ENCODE assay signal across 16 mouse cellular contexts in the genomic region with DNA sequence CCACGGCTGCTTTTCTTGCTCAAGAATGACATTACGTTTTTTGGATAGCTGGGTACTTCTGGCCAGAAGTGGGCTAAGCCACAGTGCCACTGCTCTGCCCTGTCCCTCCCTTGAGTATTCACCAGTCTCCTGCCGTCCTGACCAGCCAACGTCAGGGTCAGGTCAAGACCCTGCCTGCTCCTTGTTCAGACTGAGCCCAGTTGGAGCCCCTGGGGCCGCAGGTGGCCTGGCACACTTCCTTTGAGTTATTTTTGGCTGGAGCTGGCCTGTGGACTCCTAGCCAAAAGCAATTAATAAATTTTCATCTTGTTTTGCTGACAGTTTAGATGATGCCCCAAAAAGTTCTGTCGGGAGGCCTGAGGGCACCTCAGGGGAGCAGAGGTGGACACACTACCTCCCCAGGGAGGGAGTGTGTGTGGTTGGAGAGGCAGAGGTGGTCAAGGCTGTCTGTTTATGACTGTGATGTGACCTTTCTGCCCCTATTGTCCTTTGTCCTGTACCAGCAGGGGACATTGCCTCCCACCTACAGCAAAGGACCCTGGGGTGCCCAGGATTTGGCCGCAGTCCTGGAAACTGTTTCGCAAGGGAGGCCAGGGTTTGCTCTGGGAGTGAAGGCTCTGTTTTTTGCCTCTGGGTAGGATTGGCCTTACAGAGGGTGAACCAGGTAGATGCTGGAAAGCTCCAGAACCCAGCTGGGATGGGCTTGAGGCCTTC. TPM values are rescaled to one million over a fixed set of nuclear protein-coding genes. Genes with fewer than 3 reads are reported as not detected.
A peak's percentile ranks its signal among the peaks of the same experiment; 100 is the strongest.
DNase-seq lines count a peak whose midpoint lies in the region; ATAC-seq lines count a peak whose summit lies in the region.
"Had no signal": no experiment of that assay in that cellular context is flagged by ENCODE, and none has a peak within 500 bp of the region (broad histone marks: within the 10 kb centered on the region; RNA-seq: fewer than 3 reads in every experiment).

No protein-coding gene starts in this region.

- 64% methylated on average over 8 of the region's 8 CpGs for WGBS in midbrain, embryonic 11.5 days
- 65% methylated on average over 8 of the region's 8 CpGs for WGBS in midbrain, embryonic 16.5 days
- WGBS in limb, embryonic 13.5 days: 69% methylated on average over 8 of the region's 8 CpGs
- WGBS in neural tube, embryonic 15.5 days: 73% methylated on average over 8 of the region's 8 CpGs
- WGBS in hindbrain, embryonic 14.5 days: 71% methylated on average over 8 of the region's 8 CpGs

- no peak overlapping the region for H3K4me3 ChIP-seq in midbrain, embryonic 11.5 days (ENCODE audit: low read depth, low read length)
- no peak overlapping the region for H3K4me3 ChIP-seq in midbrain, embryonic 16.5 days (ENCODE audit: low read depth, low read length)
- H3K4me3 ChIP-seq in brown adipose tissue, adult 24 weeks (ENCODE audit: insufficient read depth, low read depth, low read length): no peak overlapping the region
- no peak overlapping the region for H3K4me3 ChIP-seq in limb, embryonic 13.5 days
- H3K4me3 ChIP-seq in neural tube, embryonic 15.5 days (replicated peaks): no peak overlapping the region
- H3K4me3 ChIP-seq in hindbrain, embryonic 14.5 days (replicated peaks; ENCODE audit: low read length): no peak overlapping the region
- H3K4me3 ChIP-seq: heart, embryonic 13.5 days; midbrain, embryonic 10.5 days had no signal

- H3K9me3 ChIP-seq in midbrain, embryonic 11.5 days (ENCODE audit: control insufficient read depth, low read length): no peaks in the 10 kb centered on the region
- H3K9me3 ChIP-seq in midbrain, embryonic 16.5 days (replicated peaks; ENCODE audit: control insufficient read depth, low read length, poor library complexity, severe bottlenecking): no peaks in the 10 kb centered on the region
- H3K9me3 ChIP-seq in limb, embryonic 13.5 days: no peaks in the 10 kb centered on the region
- H3K9me3 ChIP-seq in neural tube, embryonic 15.5 days (replicated peaks): no peaks in the 10 kb centered on the region
- no peaks in the 10 kb centered on the region for H3K9me3 ChIP-seq in hindbrain, embryonic 14.5 days (ENCODE audit: control insufficient read depth, low read length)
- H3K9me3 ChIP-seq: heart, embryonic 13.5 days; midbrain, embryonic 10.5 days had no signal

- no peaks in the 10 kb centered on the region for H3K27me3 ChIP-seq in midbrain, embryonic 11.5 days (ENCODE audit: control insufficient read depth, insufficient read depth, low read length)
- no peaks in the 10 kb centered on the region; the same call in 1 of the 2 replicates for H3K27me3 ChIP-seq in midbrain, embryonic 16.5 days (ENCODE audit: control insufficient read depth, insufficient read depth, low read depth, low read length)
- no peaks in the 10 kb centered on the region for H3K27me3 ChIP-seq in limb, embryonic 13.5 days
- H3K27me3 ChIP-seq in neural tube, embryonic 15.5 days (replicated peaks): no peaks in the 10 kb centered on the region
- H3K27me3 ChIP-seq in hindbrain, embryonic 14.5 days (ENCODE audit: control insufficient read depth, insufficient read depth, low read length): no peaks in the 10 kb centered on the region

- no peak for ATAC-seq in midbrain, embryonic 11.5 days (ENCODE audit: low FRiP score)
- ATAC-seq in midbrain, embryonic 16.5 days: no peak
- no peak for ATAC-seq in limb, embryonic 13.5 days (ENCODE audit: low FRiP score, low read depth)
- no peak for ATAC-seq in neural tube, embryonic 15.5 days (ENCODE audit: low FRiP score)
- no peak for ATAC-seq in hindbrain, embryonic 14.5 days (ENCODE audit: low FRiP score)
- ATAC-seq: forebrain, postnatal 0 days; intestine, embryonic 16.5 days had no signal

- peak; percentile 83 for DNase-seq in midbrain, embryonic 11.5 days (ENCODE audit: low spot score, missing footprints)
- DNase-seq in hindbrain, embryonic 14.5 days (ENCODE audit: low spot score): no peak
- DNase-seq in ovary, postnatal 36 days (ENCODE audit: low spot score): no peak
- DNase-seq: cerebellum, adult 8-10 months; forebrain, postnatal 0 days; gastrocnemius, postnatal 10 days; lung, postnatal 10 days; right cerebral cortex, postnatal 25 days; thymus, adult 2 months had no signal

- no peak overlapping the region for H3K27ac ChIP-seq in midbrain, embryonic 11.5 days (ENCODE audit: low read depth, low read length)
- H3K27ac ChIP-seq in midbrain, embryonic 16.5 days (ENCODE audit: low read length): no peak overlapping the region
- peak overlapping the region; percentile 78 for H3K27ac ChIP-seq in brown adipose tissue, adult 24 weeks (replicated peaks; ENCODE audit: low read depth, low read length)
- no peak overlapping the region for H3K27ac ChIP-seq in limb, embryonic 13.5 days
- H3K27ac ChIP-seq in neural tube, embryonic 15.5 days (replicated peaks): no peak overlapping the region
- H3K27ac ChIP-seq in hindbrain, embryonic 14.5 days: no peak overlapping the region
- H3K27ac ChIP-seq: heart, embryonic 13.5 days; midbrain, embryonic 10.5 days had no signal

- no peak overlapping the region for H3K4me2 ChIP-seq in midbrain, embryonic 11.5 days
- H3K4me2 ChIP-seq in midbrain, embryonic 16.5 days (ENCODE audit: low read length): no peak overlapping the region
- H3K4me2 ChIP-seq in limb, embryonic 13.5 days (replicated peaks): no peak overlapping the region
- H3K4me2 ChIP-seq in neural tube, embryonic 15.5 days: no peak overlapping the region
- no peak overlapping the region for H3K4me2 ChIP-seq in hindbrain, embryonic 14.5 days (replicated peaks)
- H3K4me2 ChIP-seq: heart, embryonic 13.5 days had no signal

- peak overlapping the region; percentile 24; the same call in 1 of the 2 replicates for H3K9ac ChIP-seq in midbrain, embryonic 11.5 days (ENCODE audit: low read length)
- no peak overlapping the region for H3K9ac ChIP-seq in midbrain, embryonic 16.5 days (ENCODE audit: low read depth, low read length)
- H3K9ac ChIP-seq in limb, embryonic 13.5 days: peak overlapping the region; percentile 0; the same call in 1 of the 2 replicates
- H3K9ac ChIP-seq in neural tube, embryonic 15.5 days (replicated peaks): no peak overlapping the region
- no peak overlapping the region for H3K9ac ChIP-seq in hindbrain, embryonic 14.5 days
- H3K9ac ChIP-seq: forebrain, postnatal 0 days; heart, embryonic 13.5 days had no signal

- H3K4me1 ChIP-seq in midbrain, embryonic 11.5 days (ENCODE audit: control insufficient read depth, insufficient read depth, low read length): no peaks in the 10 kb centered on the region
- no peaks in the 10 kb centered on the region for H3K4me1 ChIP-seq in midbrain, embryonic 16.5 days (ENCODE audit: control insufficient read depth, insufficient read depth, low read length)
- peaks cover 3% of the 10 kb centered on the region; the same call in 1 of the 2 replicates for H3K4me1 ChIP-seq in brown adipose tissue, adult 24 weeks (ENCODE audit: control insufficient read depth, insufficient read depth, insufficient read length, low read length)
- no peaks in the 10 kb centered on the region for H3K4me1 ChIP-seq in limb, embryonic 13.5 days
- no peaks in the 10 kb centered on the region; the same call in 1 of the 2 replicates for H3K4me1 ChIP-seq in neural tube, embryonic 15.5 days
- H3K4me1 ChIP-seq in hindbrain, embryonic 14.5 days (replicated peaks; ENCODE audit: control insufficient read depth, insufficient read depth, low read length): no peaks in the 10 kb centered on the region

- H3K36me3 ChIP-seq in midbrain, embryonic 11.5 days (ENCODE audit: control insufficient read depth, insufficient read depth, low read length): no peaks in the 10 kb centered on the region
- H3K36me3 ChIP-seq in midbrain, embryonic 16.5 days (ENCODE audit: control insufficient read depth, insufficient read depth, low read length): no peaks in the 10 kb centered on the region
- no peaks in the 10 kb centered on the region for H3K36me3 ChIP-seq in limb, embryonic 13.5 days
- no peaks in the 10 kb centered on the region for H3K36me3 ChIP-seq in neural tube, embryonic 15.5 days
- H3K36me3 ChIP-seq in hindbrain, embryonic 14.5 days (replicated peaks; ENCODE audit: control insufficient read depth, insufficient read depth): no peaks in the 10 kb centered on the region
- H3K36me3 ChIP-seq: heart, embryonic 13.5 days; midbrain, embryonic 10.5 days had no signal

RNA-seq across cellular contexts. Expression of gene Slc2a6, which starts 14.5 kb away (rescaled TPM):
- 1.2 and 1.6 TPM in 2 replicates for polyA plus RNA-seq in midbrain, embryonic 11.5 days (2014; fragmentation: Nextera tagmentation; extraction: Ambion mirVana)
- polyA plus RNA-seq in midbrain, embryonic 16.5 days (2015; fragmentation: Nextera tagmentation; extraction: Ambion mirVana): 9.8 and 12.8 TPM in 2 replicates
- polyA plus RNA-seq in brown adipose tissue, adult 24 weeks (2012; ENCODE audit: insufficient read depth, insufficient read length, missing spikeins): not detected in 2 replicates
- 0.75 and 0.77 TPM in 2 replicates for polyA plus RNA-seq in limb, embryonic 13.5 days (2015; fragmentation: Nextera tagmentation; extraction: Ambion mirVana)
- polyA plus RNA-seq in neural tube, embryonic 15.5 days (2015; fragmentation: Nextera tagmentation; extraction: Ambion mirVana): 17.2 and 20.0 TPM in 2 replicates
- polyA plus RNA-seq in hindbrain, embryonic 14.5 days (2014; fragmentation: Nextera tagmentation; extraction: Ambion mirVana): 10.1 and 10.8 TPM in 2 replicates
- polyA plus RNA-seq: heart, embryonic 13.5 days had no signal

RNA-seq across cellular contexts. Expression of gene Mymk, which starts 29.7 kb away (rescaled TPM):
- not detected in 2 replicates for polyA plus RNA-seq in midbrain, embryonic 11.5 days (2014; fragmentation: Nextera tagmentation; extraction: Ambion mirVana)
- 0.24 TPM in 1 of 2 replicates, not detected in the other for polyA plus RNA-seq in midbrain, embryonic 16.5 days (2015; fragmentation: Nextera tagmentation; extraction: Ambion mirVana)
- not detected in 2 replicates for polyA plus RNA-seq in brown adipose tissue, adult 24 weeks (2012; ENCODE audit: insufficient read depth, insufficient read length, missing spikeins)
- polyA plus RNA-seq in limb, embryonic 13.5 days (2015; fragmentation: Nextera tagmentation; extraction: Ambion mirVana): 43.3 and 49.0 TPM in 2 replicates
- polyA plus RNA-seq in neural tube, embryonic 15.5 days (2015; fragmentation: Nextera tagmentation; extraction: Ambion mirVana): 2.5 and 3.4 TPM in 2 replicates
- polyA plus RNA-seq in hindbrain, embryonic 14.5 days (2014; fragmentation: Nextera tagmentation; extraction: Ambion mirVana): 0.32 TPM in 1 of 2 replicates, not detected in the other
- polyA plus RNA-seq: midbrain, embryonic 10.5 days had no signal

RNA-seq across cellular contexts. Expression of gene Cacfd1, which starts 32.6 kb away (rescaled TPM):
- polyA plus RNA-seq in midbrain, embryonic 11.5 days (2014; fragmentation: Nextera tagmentation; extraction: Ambion mirVana): 87.6 and 93.8 TPM in 2 replicates
- polyA plus RNA-seq in midbrain, embryonic 16.5 days (2015; fragmentation: Nextera tagmentation; extraction: Ambion mirVana): 103 and 116 TPM in 2 replicates
- polyA plus RNA-seq in brown adipose tissue, adult 24 weeks (2012; ENCODE audit: insufficient read depth, insufficient read length, missing spikeins): 16.9 and 21.4 TPM in 2 replicates
- 96.3 and 102 TPM in 2 replicates for polyA plus RNA-seq in limb, embryonic 13.5 days (2015; fragmentation: Nextera tagmentation; extraction: Ambion mirVana)
- polyA plus RNA-seq in neural tube, embryonic 15.5 days (2015; fragmentation: Nextera tagmentation; extraction: Ambion mirVana): 98.5 and 103 TPM in 2 replicates
- polyA plus RNA-seq in hindbrain, embryonic 14.5 days (2014; fragmentation: Nextera tagmentation; extraction: Ambion mirVana): 72.7 and 83.7 TPM in 2 replicates

RNA-seq across cellular contexts. Expression of gene Adamtsl2, which starts 36.9 kb away (rescaled TPM):
- polyA plus RNA-seq in midbrain, embryonic 11.5 days (2014; fragmentation: Nextera tagmentation; extraction: Ambion mirVana): 3.9 and 5.9 TPM in 2 replicates
- polyA plus RNA-seq in midbrain, embryonic 16.5 days (2015; fragmentation: Nextera tagmentation; extraction: Ambion mirVana): 10.6 and 10.8 TPM in 2 replicates
- not detected in 2 replicates for polyA plus RNA-seq in brown adipose tissue, adult 24 weeks (2012; ENCODE audit: insufficient read depth, insufficient read length, missing spikeins)
- 13.3 and 13.8 TPM in 2 replicates for polyA plus RNA-seq in limb, embryonic 13.5 days (2015; fragmentation: Nextera tagmentation; extraction: Ambion mirVana)
- 7.2 and 7.7 TPM in 2 replicates for polyA plus RNA-seq in neural tube, embryonic 15.5 days (2015; fragmentation: Nextera tagmentation; extraction: Ambion mirVana)
- 9.1 and 10.0 TPM in 2 replicates for polyA plus RNA-seq in hindbrain, embryonic 14.5 days (2014; fragmentation: Nextera tagmentation; extraction: Ambion mirVana)

Comparison
In these comparisons a context has a peak if more than half of its experiments do, and no peak if none do; other contexts are left out.
1. H3K9ac ChIP-seq: peak in midbrain, embryonic 11.5 days (single experiment) and limb, embryonic 13.5 days (single experiment); none in midbrain, embryonic 16.5 days (single experiment), neural tube, embryonic 15.5 days (single experiment) and hindbrain, embryonic 14.5 days (single experiment).
2. RNA of gene Mymk, which starts 29.7 kb away (polyA plus RNA-seq): 43.3 to 49.0 TPM in limb, embryonic 13.5 days; 2.5 to 3.4 TPM in neural tube, embryonic 15.5 days, 0.32 TPM in hindbrain, embryonic 14.5 days, 0.24 TPM in midbrain, embryonic 16.5 days, not detected in midbrain, embryonic 11.5 days and not detected in brown adipose tissue, adult 24 weeks; every median in the first group is over 10 times any median in the second.